Mouse (Mus musculus) right cerebral cortex, postnatal 4 days (tissue): ENCODE data around the gene Dgkh.
A peak's percentile ranks its signal among the peaks of the same experiment; 100 is the strongest.

Source experiments
- DNase-seq: peaks from one replicate; pipeline ENCODE4 v3.0.0-alpha.2; 2022

Gene Dgkh

DNA sequence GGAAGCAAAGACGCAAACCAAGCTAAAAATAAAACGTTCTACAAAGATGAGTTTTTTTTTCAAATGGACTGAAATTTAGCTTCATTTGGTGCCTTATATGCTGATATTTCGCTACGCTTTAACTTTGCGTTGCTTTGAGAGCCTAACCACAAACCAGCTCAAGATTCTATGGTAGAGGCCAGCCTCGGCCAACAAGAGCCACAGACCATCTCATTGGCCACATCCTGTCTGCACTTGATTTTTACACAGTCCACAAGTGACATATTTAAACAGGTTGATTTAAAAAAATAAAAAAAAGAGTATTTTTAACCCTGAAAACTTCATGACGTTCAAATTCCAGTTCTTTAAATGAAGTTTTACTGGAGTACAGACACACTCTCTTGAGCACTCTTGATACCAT is 16.5 kb downstream of the Dgkh start:
- DNase-seq = no peak

DNA sequence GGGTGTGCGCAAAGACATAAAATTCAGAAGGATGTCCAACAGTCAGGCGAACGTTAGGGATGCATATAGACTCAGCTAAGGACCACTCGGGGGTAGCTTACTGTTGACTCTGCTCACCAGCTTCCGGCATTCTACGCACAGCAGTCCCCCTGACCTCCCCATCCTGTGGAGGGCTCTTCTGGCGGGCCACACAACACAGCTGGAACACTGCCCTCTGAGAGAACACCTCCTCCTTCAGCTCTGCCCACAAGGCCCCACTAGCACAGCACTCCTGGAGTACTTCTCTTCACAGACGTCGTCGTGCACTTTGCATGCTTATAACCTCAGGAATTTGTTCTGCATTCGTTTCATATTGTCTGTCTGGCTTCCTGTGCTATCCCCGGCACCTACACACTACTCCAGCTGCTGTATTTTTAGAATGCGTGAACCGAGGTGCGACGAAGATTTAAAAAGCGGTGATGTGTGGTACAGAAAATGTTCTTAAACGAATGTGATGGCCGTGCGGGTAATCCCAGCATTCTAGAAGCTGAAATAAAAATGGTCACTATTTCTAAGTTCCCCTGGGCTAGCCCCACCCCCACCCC is 19.9 kb downstream of the Dgkh start:
- no peak for DNase-seq

DNA sequence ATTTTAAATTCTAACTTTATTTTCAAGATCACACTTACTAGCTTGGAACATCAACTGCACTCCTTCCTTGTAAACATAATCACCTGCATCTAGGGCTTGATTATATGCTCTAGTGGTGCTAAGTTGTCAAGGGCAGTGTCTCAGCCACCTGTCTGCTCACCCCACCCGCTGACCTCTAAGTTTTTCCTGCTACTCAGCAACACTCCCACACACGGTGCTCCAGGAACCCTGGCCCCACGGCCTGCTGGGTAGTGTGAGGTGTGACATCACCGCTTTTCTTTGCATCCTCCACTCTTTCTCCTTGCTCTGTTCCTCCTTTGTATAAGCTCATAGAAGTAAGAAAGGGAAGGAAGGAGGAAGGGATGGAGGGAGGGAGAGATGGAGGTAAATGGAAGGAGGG is 21.9 kb downstream of the Dgkh start:
- no peak for DNase-seq

DNA sequence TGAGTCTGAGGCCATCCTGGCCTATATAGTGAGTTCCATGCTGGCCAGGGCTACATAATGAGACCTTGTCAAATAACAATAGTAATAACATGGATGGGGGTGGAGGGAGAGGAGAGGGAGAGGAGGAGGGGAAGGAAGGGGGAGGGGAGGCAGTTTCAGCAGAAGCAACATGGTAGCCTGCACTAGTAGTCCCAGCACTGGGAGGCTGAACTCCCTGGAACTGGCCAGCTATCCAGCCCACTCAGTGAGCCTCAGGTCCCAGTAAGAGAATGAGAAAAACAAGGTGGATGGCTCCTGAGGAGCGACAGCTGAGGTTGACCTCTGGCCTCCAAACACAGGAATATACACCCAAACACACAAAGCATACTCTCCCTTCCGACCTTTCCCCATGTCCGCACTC is 27.0 kb downstream of the Dgkh start:
- DNase-seq = no peak

DNA sequence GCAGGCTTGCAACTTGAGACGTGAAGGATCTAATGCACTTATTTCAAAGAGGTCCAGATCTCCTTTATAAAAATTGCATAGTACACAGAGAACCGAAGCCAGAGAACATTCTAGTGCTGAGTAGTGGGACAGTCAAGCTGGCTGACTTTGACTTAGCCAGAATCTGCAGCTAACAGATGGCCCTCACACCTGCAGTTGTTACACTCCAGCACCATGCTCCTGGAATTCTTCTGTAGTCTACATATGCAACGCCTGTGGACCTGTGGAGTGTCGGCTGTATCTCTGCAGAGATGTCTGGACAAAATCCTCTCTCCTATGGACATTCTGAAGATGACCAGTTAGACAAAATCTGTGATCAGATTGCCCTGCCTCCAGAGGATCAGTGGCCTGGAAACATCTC is 28.6 kb downstream of the Dgkh start:
- DNase-seq = no peak

DNA sequence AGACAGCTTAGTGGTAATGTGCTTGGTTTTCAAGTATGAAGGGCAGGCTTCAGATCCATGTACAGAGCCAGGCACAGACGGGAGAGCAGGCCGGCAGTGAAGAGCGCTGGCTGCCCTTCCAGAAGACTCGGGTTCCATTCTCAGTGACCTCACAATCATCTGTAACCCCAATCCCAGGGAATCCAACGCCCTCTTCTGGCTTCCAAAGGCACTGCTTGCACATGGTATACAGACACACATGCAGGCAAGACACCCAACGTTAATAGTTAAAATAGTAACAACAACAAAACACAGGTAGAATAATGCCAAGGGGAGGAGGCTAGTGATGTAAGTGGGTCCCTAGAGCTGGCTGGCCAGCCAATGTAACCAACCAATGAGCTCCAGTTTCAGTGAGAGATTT is 29.2 kb downstream of the Dgkh start:
- no peak for DNase-seq

DNA sequence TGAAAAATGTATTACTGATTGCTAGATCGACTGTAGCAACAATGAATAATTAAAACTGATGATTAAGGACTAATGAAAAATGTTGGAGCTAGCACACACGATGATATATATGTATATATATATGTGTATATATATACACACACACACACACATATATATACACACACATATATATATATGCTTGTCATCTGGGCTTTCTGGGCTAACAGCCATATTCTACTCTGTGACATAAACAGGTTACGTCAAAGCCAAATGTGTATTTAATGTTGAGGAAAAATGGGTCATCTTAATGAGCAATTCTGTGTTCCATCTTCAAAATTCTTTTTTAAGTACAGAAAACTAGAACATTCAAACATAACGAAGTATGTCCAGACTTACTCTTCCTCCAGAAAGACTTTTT is 30.5 kb downstream of the Dgkh start:
- no peak for DNase-seq

DNA sequence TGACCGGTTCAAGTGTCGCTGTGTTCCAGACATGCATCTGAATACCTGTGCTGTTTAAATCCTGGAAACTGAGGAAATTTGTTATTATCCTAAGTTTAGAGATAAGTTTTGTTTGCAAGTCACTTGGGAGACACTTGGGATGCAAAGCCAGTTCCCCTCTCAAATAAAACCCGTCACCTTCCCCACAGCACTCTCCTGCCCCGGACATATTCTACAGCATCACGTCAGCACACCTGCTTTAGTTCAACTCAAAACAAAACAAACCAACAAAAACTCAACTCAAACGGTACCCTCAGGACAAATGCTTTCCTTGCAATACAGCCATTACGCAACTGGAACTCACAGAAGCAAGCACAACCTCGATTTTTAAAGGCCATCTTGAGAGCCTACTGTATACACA is 31.1 kb downstream of the Dgkh start:
- no peak for DNase-seq

DNA sequence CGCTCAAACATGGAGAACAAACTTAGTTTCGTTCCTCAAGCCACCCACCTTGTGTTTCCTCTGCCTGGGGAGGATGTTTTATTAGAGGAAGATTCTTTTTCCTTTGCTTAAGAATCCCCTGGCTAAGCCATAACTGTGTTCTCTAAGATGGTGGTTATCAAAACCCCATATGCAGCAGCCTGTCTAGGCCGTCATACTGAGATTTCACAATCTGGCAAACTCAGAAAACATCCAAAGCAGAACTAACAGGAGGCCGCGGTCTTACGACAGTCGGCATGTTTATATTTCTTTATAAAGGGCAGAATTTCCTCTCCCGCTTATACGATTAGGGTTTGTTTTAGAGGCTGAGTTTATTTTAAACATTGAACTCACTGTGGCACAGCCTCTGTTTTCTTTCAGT is 31.5 kb downstream of the Dgkh start:
- DNase-seq = no peak

DNA sequence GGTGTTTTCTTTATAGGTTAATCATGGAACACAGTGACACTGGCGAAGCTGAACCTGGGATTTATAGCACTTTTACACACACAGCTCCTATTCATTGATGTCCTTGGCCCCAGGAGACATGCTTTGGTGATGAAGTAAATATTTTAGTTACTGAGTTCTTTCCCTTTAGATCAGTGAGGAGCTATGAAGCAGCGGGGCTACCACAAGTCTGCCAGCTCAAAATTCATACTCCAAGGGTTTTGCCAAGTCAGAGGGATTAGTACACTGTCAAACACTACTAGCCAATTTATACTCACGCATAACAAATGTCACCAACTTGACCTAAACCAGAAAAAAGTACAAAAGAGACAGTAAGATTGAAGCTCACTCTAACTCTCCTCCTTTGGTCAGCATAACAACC is 32.9 kb downstream of the Dgkh start:
- DNase-seq = no peak

DNA sequence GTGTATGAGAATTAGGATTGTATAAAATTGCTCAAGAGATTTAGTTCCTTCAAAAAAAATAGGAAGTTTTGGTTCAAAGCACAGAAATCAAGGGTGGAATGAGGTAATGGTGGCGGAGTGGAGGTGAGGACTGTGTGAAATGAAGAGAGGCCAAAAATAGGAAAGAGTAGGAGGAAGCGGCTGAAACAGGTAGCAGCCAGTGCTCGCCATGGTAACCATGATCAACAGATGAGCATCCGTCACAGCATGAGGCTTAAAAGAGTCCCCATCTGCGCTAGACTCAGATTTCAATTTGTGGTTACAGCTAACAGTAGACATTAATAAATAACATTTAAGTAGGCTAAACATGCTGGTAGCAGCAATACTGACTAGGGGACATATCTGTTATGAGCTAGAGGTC is 33.4 kb downstream of the Dgkh start:
- DNase-seq = no peak

DNA sequence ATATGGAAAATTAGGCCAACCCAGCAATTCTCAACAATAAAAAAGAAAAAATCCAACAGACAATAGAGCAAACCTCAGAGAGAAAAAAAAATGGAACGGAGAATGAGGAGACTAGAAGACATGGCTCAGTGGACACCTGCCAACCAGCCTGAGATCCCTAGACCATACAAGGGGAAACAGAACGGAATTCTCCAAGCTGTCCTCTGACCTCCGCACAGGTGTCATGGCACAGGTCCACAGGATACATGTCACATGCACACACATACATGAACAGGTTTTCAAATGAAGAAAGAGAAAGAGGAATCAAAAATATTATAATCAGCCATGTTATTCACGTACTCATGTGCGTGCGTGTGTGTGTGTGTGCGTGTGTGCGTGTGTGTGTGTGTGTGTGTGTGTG is 38.5 kb downstream of the Dgkh start:
- DNase-seq = no peak

DNA sequence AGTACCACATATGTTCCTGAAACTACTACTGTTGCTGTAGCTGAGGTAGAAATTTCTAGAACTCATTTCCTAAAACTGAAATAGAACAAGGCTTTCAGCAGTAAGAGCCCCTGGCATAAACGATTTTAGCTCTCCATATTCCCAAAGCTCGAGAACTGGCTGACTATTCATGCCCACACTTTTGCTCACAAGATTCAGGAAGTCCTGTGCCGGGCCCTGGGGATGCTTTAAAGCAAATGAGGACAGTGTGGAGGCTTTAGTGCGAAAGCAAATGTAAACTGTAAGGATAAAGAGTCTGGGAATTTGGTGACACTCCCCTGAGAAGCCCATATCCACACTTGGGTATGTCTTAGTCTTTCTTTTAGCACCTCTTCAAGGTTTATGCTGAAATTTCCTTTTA is 40.0 kb downstream of the Dgkh start:
- no peak for DNase-seq

DNA sequence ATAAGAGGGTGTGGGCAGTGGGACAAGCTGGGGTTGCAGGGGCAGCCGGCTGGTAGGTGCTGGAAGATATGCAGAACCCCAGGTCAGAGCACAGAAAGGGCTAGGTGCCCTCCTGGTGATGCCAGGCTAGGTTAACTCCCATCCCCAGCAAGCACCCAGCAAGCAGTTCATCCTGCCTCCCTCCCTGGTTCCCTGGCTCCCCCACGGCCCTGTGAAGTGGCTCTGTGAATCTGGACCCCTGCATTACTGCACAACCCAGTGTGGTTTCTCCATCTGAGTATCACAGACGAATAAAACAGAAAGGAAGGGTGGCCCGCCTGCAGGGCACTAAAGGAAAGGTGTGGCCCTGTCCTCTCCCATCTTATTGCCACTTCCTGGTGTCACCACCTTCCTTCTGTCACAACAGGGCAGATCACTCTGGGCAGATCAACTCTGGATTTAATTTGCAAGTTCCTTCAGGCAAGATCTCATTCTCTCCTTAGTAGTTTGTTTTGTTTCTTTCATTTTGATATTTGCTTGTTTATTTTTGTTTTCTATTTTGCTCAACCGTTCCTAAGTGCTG is 40.6 kb downstream of the Dgkh start:
- DNase-seq = no peak

DNA sequence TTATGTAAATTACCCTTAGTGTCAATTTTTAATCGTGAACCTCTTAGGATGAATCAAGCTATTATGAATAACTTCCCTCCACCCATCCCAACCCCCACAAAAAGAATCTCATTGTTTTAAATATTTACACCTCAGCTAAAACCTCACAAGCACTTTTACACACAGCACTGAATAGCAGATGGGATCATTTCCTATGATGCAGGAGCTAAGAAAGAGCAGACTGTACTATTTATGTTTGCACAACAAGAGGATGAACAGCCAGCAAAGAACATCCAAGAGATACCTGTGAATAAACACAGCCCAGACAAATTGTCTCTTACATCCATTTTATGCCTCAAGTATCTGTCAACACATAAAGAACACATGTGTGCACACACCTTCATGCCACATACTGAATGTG is 41.7 kb downstream of the Dgkh start:
- no peak for DNase-seq

DNA sequence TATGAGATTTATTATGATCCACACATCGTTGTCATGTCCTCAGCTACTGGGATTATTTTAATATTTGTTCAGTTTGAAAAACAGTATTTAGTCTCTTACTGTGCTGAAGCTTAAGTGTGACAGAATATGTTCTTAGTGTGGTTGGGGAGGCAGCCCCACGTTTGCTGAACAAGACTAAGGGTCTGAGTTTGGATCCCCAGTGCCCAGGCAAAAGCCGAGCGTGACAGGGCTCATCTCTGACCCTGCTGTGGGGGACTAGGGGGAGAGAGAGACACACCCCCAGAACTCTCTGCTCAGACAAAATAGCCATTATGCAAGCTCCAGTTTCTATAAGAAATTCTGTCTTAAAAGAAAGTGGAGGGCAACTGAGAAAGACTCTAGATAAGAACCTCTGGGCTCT is 42.2 kb downstream of the Dgkh start:
- DNase-seq = no peak

DNA sequence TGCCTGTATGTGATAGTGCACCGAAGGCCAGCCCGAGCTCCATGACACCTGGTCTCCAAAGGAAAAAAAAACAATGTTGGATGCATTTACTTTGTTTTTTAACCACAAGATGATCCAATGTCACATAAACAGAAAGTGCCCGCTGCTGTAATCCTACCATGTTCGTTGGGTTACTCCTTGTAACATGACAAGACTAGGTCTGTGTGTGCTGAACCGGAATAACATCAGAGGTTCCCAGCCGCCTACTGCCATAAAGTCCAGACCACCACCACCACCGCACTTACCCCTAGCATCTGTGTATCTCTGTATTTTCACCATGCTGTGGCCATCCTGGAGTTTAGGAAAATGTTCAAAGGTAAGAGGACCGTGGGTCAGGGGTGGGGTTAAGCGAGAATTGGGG is 42.6 kb downstream of the Dgkh start:
- DNase-seq = no peak

DNA sequence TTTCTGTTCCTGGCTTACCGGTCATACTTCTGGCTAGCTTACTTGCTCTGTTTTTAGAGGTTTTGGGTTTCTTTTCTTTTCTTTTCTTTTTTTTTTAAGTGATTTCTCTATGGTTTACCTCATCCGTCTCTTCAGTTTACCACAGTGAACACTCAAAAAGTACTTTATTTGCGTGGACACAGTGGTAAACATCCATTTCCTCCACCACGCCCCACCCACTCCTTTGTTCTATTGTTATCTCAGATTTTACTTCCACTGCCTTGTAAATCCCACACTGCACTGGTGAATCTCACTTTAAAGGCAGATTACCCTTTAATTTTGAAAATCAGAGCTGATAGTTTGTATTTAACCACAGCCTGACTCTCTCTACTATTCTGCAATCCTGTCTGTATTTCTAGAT is 44.9 kb downstream of the Dgkh start:
- no peak for DNase-seq

DNA sequence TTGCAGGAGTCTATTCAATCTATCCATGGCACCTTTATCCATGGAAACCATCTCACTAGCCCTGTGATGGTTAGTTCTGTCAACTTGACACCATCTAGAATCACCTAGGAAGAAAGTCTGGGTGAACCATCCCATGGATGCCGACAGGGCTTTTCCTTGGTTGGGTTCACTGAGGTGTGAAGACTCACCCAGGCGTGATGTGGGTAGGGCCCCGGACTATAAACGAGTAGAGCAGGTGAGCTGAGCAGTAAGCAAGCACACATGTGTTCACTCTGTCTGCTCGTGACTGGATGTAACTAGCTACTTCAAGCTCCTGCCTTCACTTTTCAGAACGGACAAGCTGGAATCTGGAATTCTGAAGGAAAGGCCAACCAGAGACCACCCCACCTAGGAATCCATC is 45.9 kb downstream of the Dgkh start:
- no peak for DNase-seq

DNA sequence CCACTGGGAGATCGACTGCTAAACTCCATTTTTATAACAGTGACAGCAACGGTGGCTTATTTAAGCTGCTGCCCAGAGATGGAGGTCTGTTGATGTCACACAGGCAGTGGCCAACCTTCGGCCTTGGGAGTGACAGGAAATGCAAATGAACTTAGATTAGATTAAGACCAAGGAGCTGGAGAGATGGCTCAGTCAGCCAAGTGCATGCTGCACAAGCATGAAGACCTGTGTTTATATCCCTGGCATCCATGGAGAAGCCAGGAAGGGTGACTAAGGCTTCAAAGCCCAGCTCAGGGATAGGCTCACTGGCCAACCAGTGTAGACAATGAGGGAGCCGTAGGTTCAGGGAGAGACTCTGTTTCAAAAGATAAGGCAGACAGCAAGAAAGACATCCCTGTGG is 48.4 kb downstream of the Dgkh start:
- no peak for DNase-seq

DNA sequence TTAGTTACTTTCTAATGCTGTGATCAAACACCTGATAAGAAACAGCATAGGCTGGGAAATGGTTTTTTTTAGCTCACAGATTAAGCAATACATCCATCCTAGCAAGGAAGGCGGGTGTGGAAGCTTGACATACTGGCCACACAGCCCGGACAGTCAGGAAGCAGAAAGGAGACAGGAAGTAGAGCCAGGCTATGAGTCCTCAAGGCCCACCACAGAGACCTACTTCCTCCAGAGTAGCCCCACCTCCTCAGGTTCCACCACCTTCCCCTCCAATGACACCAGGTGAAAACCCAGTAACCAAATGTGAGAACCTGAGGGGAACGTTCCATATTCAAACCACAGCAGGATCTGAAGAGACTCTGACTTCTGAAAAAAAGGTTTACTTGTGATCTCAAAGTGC is 53.6 kb downstream of the Dgkh start:
- DNase-seq = no peak

DNA sequence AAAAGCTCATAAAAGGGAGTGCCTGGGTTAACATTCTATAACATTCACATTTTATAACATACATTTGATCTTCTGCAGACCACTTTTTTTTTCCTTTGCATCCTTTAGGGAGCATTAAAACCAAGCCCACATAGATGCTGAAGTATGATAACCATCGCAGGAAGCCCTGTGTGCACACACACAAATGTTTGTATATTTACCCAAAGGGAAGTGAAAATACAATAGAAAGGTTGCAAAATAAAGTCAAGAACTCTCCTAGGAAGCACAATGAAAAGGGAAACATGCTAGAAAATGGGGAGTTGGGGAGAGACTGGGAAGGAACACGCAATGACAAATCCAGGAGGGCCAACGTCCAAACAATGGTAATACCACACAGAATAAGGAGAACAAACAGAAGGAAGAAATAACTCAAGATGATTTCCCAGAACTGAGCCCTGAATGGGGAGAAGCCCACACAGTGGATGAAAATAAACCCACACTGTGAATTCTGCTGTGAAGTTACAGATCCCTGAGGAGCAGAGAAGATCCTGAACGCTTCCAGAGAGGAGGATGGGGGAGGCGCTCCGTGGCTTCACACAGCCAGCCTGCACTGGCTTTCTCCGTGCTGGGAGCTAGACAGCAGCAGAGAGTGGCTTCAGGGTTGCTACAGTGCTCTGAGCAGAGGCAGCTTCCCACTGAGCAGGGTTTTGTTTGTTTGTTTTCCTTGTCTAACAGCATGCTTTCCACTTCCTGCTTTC is 54.6 kb downstream of the Dgkh start:
- peak; percentile 30 for DNase-seq

DNA sequence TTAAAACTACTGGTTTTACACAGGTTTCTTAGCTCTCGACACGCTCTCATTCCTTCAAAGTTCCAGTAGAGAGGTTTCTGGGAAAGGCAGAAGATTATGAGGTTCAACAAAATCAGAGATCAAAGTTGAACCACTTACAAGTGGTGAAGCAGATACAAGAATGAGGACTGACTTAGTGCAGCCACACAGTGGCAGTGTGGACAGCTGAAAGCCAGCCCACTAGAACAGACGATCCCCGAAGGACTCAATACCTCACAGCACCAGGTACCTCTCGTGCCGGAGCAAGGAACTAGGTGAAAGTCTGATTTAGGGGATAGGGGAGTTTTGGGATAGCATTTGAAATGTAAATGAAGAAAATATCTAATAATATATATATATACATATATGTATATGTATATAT is 56.1 kb downstream of the Dgkh start:
- no peak for DNase-seq

DNA sequence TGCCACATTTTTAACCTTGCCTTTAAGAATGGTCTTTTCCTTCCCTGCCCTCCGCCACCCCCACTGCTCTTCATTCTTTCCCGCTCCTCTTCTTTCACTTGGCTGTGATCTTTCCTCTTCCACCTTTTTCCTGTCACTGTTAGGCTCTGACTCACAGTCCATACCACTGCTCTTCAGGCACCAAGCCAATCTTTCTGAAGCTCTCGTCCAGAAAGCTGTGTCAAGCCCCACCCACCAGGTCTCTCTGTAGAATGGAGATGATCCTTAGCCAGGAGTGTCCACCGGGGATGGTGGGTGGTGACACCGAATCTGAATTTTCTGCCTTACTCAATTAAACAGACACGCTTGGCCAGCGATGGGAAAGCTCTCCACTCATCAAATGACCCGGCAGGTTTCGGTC is 58.0 kb downstream of the Dgkh start:
- DNase-seq = no peak

DNA sequence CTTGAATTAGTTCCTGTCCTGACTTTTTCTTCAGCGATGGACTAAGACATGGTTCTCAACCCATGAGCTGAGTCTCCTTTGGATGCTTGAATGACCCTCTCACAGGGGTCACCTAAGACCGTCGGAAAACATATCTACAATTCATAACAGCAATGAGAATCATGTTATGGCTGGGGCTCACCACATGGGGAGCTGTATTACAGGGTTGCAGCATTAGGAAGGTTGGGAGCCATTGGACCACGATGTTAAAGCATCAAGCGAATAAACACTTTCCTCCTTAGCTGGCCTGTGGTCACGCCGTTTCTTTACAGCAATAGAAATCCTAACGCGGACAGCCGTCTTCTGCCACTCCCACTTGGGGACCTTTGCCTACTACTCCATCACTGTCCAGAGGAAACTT is 62.6 kb downstream of the Dgkh start:
- no peak for DNase-seq
